Mouse (Mus musculus) cerebellum, adult 2 months (tissue): ENCODE data around the gene Epha5. TPM values are rescaled to one million over a fixed set of nuclear protein-coding genes. Genes with fewer than 3 reads are reported as not detected.

ENCODE experiments used
- DNase-seq, 2 experiments: peaks; one replicate each; pipeline ENCODE4 v3.0.0; 2021
- H3K27ac ChIP-seq: fragments of 200-500 bp; 2 replicates; pipeline ENCODE4 v1.5.1; 2012; ENCODE audit warnings: low read length, control low read depth, inconsistent platforms; ENCODE audit not compliant: insufficient read depth
- H3K27me3 ChIP-seq: fragments of 200-500 bp; 2 replicates; pipeline ENCODE4 v1.6.1; 2012; ENCODE audit warnings: inconsistent platforms, mild to moderate bottlenecking, low read length, moderate library complexity; ENCODE audit not compliant: control insufficient read depth, insufficient read depth
- H3K4me1 ChIP-seq: fragments of 200-500 bp; 2 replicates; pipeline ENCODE4 v1.6.1; 2011; ENCODE audit warnings: low read length; ENCODE audit not compliant: control insufficient read depth, insufficient read depth
- H3K4me3 ChIP-seq: fragments of 200-500 bp; replicated peaks from 2 replicates; pipeline ENCODE3; 2011; ENCODE audit warnings: mild to moderate bottlenecking, low read depth, low read length, control low read depth; ENCODE audit not compliant: insufficient read depth
- CTCF ChIP-seq: fragments of 200-500 bp; IDR thresholded peaks from 2 replicates; pipeline ENCODE4 v1.5.1; 2011; ENCODE audit warnings: low read depth, mild to moderate bottlenecking, control low read depth, low read length, moderate library complexity, borderline replicate concordance; ENCODE audit not compliant: insufficient read depth
- POLR2A ChIP-seq: fragments of 200-500 bp; IDR thresholded peaks from 2 replicates; pipeline ENCODE4 v1.6.1; 2011; ENCODE audit warnings: low read length, control low read depth, borderline replicate concordance; ENCODE audit not compliant: insufficient read depth
- whole genome bisulfite sequencing: fragments of 180-500 bp; shearing (Covaris S2); methylation state at CpG from one replicate; pipeline ENCODE4 v1.1.7; 2018; 5-methylcytosine and 5-hydroxymethylcytosine counted together
- polyA plus RNA-seq: library from polyadenylated mRNA; depleted of rRNA; stranded (reverse); fragments of >200 nt; gene quantifications from 2 replicates; pipeline ENCODE4 v1.2.3, GENCODE M21; 2012

The Epha5 gene
- polyA plus RNA-seq, 1 experiment: 12.0 TPM

DNA sequence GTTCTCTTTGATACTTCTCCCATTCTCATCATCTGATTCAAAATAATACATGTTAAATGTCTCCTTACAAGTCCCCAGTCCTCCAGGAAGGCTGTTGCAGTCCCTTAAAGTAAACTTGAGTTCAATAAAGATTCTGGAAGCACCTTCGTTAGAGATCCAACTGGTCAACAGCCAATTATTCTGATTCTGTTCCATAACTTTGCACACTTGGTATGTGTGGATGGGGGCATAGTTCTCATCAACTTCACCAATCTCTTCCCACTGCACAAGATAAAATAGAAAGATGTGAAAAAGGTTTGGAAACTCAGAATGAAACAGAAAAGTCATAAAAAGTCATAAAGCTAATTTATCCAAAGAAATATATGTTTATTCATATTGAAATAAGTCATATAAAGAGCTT is 85.6 kb downstream of the Epha5 start:
- WGBS: 32% methylated on average over 1 of the region's 1 CpGs
- Histone ChIP-seq H3K27ac (no peak overlapping the region), H3K27me3 (no peaks in the 10 kb centered on the region), H3K4me1 (no peaks in the 10 kb centered on the region), H3K4me3 (no peak overlapping the region)
- TF ChIP-seq CTCF: no peak
- TF ChIP-seq POLR2A: no peak
- no peak for DNase-seq

DNA sequence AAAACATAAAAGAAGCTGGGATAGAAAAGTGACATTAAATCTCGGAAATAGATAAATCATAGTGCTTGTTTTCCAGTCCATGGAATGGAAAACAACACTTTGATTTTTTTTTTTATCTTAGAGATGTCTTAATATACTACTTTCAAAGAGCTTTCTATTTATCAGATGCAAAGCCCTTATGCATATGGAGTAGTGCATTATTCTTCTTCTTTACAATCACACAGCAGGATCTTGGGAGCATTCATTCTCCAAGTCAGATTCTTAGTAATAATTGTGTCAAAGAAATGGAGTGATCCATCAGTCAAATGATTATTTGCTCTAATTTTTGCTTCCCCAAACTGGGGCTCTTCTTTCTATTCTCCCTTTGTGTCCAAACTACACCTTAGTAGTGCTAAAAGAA is 96.6 kb downstream of the Epha5 start:
- Histone ChIP-seq H3K4me3 (no peak overlapping the region), H3K27ac (no peak overlapping the region), H3K4me1 (no peaks in the 10 kb centered on the region), H3K27me3 (no peaks in the 10 kb centered on the region)
- no peak for TF ChIP-seq CTCF
- no peak for TF ChIP-seq POLR2A
- DNase-seq: no peak
- WGBS: 45% methylated on average over 1 of the region's 1 CpGs

- Histone ChIP-seq H3K4me1 (no peaks in the 10 kb centered on the region), H3K27me3 (no peaks in the 10 kb centered on the region), H3K27ac (no peak overlapping the region), H3K4me3 (no peak overlapping the region)
- no peak for TF ChIP-seq POLR2A
- TF ChIP-seq CTCF: no peak
- WGBS: 31% methylated on average over 4 of the region's 4 CpGs
- DNase-seq: no peak
Observed at GRCm38 (mm10) chr5:84320138-84320537, 97.0 kb downstream of the Epha5 start.

- no peak overlapping the region for H3K4me3 ChIP-seq
- TF ChIP-seq POLR2A (no peak), CTCF (no peak)
- DNase-seq: no peak
- H3K4me1 ChIP-seq: no peaks in the 10 kb centered on the region
- no peak overlapping the region for H3K27ac ChIP-seq
- H3K27me3 ChIP-seq: no peaks in the 10 kb centered on the region
- WGBS: 70% methylated on average over 8 of the region's 8 CpGs
Observed at GRCm38 (mm10) chr5:84318814-84319340, 98.3 kb downstream of the Epha5 start.

GRCm38 (mm10) chr5:84317839-84318238 is 99.3 kb downstream of the Epha5 start:
- H3K4me1 ChIP-seq: no peaks in the 10 kb centered on the region
- no peak overlapping the region for H3K4me3 ChIP-seq
- DNase-seq: no peak
- no peaks in the 10 kb centered on the region for H3K27me3 ChIP-seq
- no peak for TF ChIP-seq POLR2A
- TF ChIP-seq CTCF: no peak
- 92% methylated on average over 4 of the region's 4 CpGs for WGBS
- H3K27ac ChIP-seq: no peak overlapping the region

DNA sequence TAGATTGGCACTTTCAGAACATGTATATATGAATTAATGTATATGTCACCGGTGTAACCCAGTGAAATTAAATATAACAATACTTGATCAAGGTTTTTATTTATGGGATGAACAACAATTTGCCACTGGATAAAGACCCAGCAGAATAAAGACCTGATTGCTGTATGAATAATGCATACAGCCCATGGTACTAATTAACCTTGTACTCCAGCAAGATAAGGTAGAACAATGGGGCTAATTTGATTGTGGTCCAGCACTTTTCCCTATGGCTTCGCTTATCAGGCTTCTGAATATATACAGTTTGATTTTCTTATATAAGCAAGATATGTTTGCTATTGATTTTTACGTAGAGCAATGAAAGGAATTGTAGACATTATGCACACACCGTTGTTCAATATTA is 103.6 kb downstream of the Epha5 start:
- TF ChIP-seq POLR2A: no peak
- no peaks in the 10 kb centered on the region for H3K27me3 ChIP-seq
- WGBS: 93% methylated on average over 4 of the region's 4 CpGs
- DNase-seq: no peak
- no peak overlapping the region for H3K27ac ChIP-seq
- no peak overlapping the region for H3K4me3 ChIP-seq
- H3K4me1 ChIP-seq: no peaks in the 10 kb centered on the region

- no peak for DNase-seq
- 34% methylated on average over 8 of the region's 8 CpGs for WGBS
- Histone ChIP-seq H3K27me3 (no peaks in the 10 kb centered on the region), H3K4me1 (no peaks in the 10 kb centered on the region), H3K27ac (no peak overlapping the region), H3K4me3 (no peak overlapping the region)
- TF ChIP-seq CTCF (no peak), POLR2A (no peak)
Observed at GRCm38 (mm10) chr5:84298878-84299736, 118.1 kb downstream of the Epha5 start.

DNA sequence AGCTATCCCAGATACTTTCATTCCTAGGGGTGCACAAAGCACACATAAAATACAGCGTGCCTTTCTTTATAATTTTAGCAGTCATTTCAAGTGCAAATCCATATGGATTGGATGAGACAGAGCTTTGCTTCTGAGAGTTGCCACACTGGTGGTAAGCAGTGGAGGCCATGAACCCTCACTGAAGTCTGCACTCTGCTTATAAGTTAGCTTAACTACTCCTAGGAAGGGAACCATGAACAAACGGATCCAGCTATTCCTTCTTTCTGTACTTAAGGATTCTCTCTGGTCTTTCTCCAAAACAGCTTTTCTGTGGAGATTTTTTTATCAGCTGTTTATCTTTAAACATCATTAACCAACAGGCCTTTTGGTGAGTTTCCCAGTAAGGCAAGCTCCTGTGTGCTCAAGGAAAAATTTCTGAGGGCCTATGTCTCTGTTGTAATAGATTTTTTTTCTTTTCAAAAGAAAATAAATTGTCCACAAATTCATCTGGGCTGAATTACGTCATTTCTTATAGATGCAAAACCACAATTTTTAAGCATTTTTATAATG is 127.7 kb downstream of the Epha5 start:
- no peak overlapping the region for H3K27ac ChIP-seq
- TF ChIP-seq POLR2A (no peak), CTCF (no peak)
- no peaks in the 10 kb centered on the region for H3K27me3 ChIP-seq
- no peaks in the 10 kb centered on the region for H3K4me1 ChIP-seq
- no peak for DNase-seq
- no peak overlapping the region for H3K4me3 ChIP-seq
- WGBS: 84% methylated on average over 3 of the region's 3 CpGs
